Mouse (Mus musculus): ENCODE results near the gene 5430419D17Rik.

Gene 5430419D17Rik

DNA sequence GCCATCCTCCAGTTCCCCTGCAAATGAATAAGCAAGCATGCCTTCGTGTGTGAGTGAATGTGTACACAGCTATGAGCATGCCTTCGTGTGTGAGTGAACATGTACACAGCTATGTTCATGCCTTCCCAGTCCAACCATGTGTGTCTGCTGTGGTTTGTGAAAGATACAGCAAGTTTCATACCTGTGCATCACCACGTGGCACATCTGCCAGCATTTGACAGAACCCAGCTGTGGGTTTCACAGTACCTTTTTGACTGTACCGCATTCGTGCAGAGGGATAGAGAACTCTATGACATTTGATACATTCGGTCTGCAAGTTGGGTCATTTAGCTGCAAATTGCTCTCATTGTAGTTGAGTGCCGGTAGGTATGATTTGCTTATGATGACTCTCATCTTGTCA is 140.3 kb downstream of the 5430419D17Rik start:
- no peak for DNase-seq (ENCODE audit: extremely low spot score, low read depth, low spot score)

DNA sequence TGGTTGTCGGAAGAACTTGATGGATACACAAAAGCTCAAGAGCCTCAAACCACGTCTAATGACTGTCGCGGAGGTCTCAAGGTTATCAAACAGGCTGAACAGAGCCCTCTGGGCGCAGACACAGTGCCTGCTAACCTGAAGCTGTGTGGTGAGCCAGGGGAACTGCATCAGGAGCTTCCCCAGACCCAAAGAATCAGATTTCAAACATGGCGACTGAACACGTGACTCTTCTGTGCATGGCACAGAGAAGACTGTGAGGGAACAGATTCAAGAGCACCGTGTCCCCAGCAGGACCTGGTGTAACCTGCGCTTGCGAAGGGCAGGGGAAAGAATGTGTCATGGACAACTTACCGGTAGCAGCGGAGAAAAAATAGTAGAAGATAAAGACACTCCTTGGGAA is 143.4 kb downstream of the 5430419D17Rik start:
- DNase-seq (ENCODE audit: extremely low spot score, low read depth, low spot score): no peak

DNA sequence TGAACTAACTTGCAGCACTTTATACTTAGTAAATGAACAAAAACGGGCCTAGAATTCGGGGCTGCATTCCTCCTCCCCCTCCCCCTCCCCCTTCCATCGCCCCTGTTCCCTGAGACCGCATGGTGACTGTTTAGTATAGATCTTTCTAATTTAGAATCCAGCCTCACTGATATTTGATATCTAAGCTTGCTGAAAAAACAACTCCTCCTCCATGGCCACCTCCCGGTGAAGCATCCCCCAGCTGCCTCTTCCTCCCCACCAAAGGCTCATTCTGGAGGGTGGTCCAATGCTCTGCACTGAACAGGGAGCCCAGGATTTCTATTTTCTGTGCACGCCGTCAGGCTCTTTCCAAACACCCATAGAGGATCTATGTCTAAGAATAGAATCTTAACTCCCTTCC is 144.1 kb downstream of the 5430419D17Rik start:
- no peak for DNase-seq (ENCODE audit: extremely low spot score, low read depth, low spot score)

DNA sequence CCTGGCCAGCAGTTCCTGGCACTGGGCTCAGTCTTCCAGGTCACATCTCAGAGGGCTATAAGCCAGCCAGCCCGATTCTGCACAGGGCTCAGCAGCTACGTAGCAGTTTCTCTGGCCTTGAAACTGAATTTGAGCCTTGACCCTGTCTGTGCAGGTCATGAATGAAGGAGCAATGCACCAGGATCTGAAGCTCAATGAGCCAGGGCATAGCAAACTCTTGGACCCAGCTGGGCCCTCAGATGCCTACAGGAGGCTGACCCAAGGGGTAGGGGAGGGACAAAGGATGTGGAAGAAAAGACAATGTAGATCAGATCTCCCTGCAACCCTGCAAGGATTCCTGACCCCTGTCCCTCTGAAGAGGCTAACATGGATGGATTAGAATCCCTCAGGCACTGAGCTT is 148.0 kb downstream of the 5430419D17Rik start, which contains the start of gene Cuzd1:
Gene Cuzd1 (minus strand): TSS at position 101 of the 400 bp plus-strand sequence.
- no peak for DNase-seq (ENCODE audit: extremely low spot score, low read depth, low spot score)

DNA sequence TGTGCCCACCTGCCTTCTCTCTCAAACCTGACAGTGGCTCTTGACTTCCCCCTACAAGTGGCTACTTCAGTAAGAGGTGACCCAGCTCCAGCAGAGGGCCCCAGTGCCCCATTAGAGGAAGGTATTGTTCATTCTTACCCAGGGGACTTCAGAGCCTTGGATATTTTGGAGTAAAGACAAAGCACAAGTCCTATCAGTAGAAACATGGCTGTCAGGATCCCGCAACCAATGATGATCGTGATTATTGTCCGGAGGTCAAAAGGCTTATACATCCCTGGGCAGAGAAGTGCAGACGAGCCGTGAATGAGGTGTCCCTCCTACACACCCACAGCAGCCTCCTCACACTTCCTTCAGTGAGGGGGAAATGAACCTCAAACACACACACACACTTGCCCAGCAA is 152.9 kb downstream of the 5430419D17Rik start:
- no peak for DNase-seq (ENCODE audit: extremely low spot score, low read depth, low spot score)

DNA sequence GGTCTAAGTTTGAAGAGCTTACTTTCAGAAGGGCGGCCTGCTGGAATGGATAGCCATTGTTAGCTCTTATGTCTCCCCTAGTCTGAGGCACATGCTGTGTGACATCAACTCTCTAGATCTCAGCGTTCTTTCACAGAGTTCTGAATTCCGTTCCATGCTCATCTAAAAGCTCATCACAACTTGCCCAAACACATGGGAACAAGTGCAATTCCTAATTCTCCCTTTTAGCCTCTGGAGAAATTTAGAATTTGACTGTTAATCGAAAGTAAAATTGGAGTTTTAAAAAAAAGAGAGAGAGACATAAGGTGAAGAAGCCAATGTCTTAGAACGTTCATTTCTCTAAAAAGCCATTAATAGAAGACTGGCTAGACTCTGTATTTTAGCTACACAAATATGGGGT is 155.2 kb downstream of the 5430419D17Rik start, which contains the start of gene Fam24b:
Gene Fam24b (minus strand): TSS at position 101 of the 400 bp plus-strand sequence.
- no peak for DNase-seq (ENCODE audit: extremely low spot score, low read depth, low spot score)

GRCm38 (mm10) chr7:131331688-131332087 is 157.5 kb downstream of the 5430419D17Rik start:
- no peak for DNase-seq (ENCODE audit: extremely low spot score, low read depth, low spot score)

GRCm38 (mm10) chr7:131333564-131333963 is 159.4 kb downstream of the 5430419D17Rik start, which contains the start of gene Fam24a:
Fam24a (plus strand) TSS chr7:131333864.
- no peak for DNase-seq (ENCODE audit: extremely low spot score, low read depth, low spot score)

GRCm38 (mm10) chr7:131337502-131338068 is 163.4 kb downstream of the 5430419D17Rik start:
- no peak for DNase-seq (ENCODE audit: extremely low spot score, low read depth, low spot score)

DNA sequence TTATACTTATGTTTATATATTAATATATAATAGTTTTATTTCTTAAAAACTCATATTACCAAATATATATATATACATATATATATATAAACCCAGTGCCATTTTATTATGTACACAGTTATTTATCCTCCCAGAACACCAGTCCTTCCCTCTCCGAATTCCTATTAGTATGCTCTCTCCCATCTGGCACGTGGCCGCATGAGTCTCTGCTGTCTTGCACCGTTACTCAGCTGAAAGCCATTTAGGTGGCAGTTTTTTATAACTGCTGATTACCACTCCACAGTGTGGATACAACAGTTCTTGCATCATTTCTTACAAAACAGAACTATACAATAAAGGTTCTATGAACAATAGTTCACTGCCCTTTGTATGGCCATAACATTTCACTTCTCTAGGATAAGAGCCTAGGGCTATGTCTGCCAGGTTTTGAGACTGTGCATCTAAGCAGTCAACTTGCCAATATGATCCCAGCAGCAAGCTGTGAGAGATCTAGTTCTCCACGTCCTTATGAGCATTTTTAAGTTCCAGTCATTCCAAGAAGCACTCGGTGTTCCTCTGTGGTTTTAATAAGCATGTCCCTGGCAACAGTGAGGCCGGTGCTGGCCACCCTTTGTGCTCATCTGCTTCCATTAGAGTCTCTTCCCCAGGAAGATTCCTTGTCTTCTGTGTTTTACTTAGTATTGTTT is 171.8 kb downstream of the 5430419D17Rik start:
- no peak for DNase-seq (ENCODE audit: extremely low spot score, low read depth, low spot score)
